Mouse (Mus musculus) cerebellum, adult 11-12 months (tissue): ENCODE data around the gene Ski.

Source experiments
- DNase-seq: peaks from one replicate; pipeline ENCODE4 v3.0.0; 2022

Gene Ski

GRCm38 (mm10) chr4:155149941-155150275 lies 72.5 kb downstream of the Ski start:
- no peak for DNase-seq

DNA sequence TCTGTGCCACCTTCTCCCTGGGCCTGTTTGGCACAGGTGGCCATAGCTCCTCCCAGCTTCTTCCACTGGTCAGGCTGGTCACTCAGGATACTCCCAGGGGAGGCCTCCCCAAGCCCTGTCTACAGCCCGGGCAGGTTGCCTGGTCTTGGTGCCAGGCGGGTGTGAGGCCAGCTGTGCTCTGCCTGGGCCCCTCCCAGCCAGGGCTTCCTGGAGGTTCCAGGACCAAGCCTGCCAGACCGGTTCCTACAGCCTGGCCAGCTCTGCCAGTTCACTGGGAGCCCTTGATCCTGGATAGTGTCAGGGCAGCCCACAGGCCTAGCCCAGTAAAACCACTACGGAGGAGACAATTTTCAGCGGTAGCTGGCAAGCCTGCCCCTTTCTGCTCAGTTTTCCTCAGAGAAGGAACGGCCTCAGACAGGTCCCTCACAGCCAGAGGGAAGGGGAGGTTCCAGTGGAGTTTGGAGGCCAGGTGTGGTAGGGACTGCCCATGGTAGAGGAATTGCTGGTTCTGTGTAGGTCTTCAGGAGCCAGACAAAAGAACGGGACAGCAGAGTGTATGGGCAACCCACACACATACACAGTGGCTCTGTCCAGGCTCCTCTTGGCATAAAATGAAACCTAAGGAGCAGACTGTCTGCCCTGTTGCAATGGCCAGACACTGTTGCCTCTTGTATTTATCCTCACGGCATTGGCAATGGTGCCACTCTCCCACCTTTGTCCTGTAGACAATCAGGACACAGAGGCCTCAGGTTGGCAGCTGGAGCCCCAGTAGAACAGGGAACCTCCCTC lies 73.3 kb downstream of the Ski start:
- DNase-seq = peak; percentile 67

DNA sequence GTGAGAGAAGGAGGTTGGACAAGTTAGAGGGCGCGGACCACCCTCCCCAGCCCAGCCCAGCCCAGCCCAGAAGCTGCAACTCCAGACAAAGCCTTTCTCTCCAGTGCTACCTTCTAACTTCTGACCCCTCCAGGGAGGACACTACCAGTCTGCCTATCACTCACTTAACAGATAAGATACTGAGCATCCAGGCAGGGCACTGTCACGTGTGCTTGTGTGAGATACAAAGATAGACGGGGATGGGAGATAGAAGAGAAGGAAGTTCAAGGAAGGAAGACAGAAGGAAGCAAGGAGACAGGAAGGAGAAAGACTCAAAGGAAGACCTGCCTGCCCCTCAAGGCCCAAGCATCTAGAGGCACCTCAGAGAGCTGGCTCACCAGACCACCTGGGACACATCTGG lies 73.9 kb downstream of the Ski start:
- DNase-seq = no peak

DNA sequence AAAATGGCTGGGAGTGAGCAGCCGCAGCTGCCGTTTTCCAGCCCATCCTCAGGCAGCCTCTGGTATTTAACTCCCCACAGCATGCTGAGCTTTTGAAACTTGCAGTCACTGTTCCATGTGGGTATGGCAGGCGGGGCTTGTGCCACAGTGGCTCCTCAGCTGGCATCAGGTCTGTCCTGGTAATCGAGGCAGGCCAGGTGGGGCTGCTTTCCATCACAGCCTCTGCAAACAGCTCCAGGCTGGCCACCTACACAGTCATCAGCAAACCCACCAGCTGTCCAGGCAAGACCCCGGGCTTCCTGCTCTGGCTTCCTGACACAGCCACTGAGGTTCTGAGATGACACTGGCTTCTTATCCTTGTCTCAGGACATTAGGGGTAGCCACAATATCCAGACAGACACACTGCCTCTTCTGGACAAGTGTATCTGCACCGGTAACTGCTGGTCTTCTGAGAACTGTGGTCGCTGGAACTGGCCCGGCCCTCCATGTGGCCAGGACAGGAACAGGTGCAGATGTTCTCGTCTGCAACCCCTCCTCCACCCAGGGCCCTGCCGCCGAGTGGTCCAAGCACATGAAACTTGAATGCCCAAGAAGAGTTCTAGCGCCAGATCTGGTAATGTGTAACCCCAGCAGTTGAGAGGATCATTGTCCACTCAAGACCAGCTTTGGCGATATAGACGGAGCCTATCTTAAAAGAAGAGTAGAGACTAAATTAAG lies 76.1 kb downstream of the Ski start:
- no peak for DNase-seq

GRCm38 (mm10) chr4:155144548-155145180 lies 77.7 kb downstream of the Ski start:
- no peak for DNase-seq

DNA sequence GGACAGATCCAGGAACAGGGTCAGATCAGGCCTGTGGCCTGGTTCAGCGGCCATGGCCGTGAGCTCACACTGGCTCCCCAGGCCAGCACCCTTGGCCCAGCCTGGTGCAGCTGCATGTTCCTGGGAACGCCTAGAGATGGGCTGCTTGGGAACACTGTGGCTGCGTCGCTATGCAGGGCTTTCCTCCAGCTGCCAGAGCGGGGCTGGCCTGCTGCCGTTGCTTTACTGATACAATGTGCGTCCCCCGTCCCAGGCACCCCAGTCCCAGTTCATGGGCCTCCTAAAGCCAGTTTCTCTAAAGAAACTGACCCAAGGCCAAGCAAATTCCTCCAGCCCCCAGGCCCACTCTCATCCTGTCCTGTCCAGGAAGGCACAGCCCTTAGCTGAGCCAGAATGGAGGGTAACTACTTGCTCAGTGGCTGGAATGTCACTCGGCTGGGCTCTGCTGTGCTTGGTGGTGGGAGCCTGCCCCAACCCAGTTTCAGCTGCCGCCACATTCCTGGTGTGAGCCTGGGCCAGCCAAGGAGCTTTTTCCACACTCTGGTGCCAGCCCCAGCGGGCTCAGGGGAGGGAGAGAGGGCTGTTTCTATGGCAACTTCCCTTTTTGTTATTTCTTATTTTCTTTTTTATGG lies 78.4 kb downstream of the Ski start:
- no peak for DNase-seq

DNA sequence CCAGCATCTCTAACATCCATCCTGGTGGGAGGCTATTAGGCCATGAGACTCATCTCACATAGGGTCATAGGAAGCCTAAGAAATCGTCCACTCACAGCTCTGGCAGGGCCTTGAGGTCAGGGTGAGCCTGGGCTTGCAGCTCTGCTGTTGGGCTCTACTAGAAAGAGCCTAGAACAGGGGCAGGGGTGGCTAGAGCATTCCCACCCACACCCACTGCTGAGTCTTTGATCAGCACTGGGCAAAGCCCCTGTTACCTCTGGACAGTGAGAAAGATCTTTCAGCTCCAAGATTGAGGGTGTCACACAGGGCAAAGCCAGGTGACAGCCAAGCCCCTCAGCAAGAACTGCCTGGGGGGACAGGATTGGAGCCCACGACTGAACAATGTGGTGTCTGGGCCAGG lies 79.0 kb downstream of the Ski start:
- DNase-seq = no peak

GRCm38 (mm10) chr4:155142836-155143235 lies 79.6 kb downstream of the Ski start:
- DNase-seq = no peak

DNA sequence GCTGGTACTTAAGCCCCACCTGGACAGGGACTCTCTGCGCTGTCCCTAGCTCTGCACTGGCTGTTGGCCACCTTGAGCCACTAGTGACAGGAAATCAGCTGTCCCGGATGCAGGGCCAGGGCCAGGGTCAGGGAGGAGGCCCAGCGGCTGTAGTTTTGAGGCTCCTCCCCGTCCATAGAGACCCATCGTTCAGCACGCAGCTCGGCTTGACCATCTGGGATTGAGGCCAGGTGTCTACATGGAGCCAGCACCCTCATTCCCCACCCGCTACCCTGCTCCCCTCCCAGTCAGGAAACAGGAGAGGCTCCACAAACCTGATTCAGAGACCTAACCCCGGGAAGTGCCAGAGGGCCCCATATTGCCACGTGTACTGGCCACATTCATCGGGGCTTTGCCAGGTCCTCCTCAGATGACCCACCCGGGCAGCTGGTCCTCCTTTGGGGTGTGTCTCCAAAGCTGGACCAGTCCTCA lies 81.6 kb downstream of the Ski start:
- no peak for DNase-seq

- no peak for DNase-seq
These were observed 82.2 kb downstream of the Ski start for GRCm38 (mm10) chr4:155140150-155140549.

DNA sequence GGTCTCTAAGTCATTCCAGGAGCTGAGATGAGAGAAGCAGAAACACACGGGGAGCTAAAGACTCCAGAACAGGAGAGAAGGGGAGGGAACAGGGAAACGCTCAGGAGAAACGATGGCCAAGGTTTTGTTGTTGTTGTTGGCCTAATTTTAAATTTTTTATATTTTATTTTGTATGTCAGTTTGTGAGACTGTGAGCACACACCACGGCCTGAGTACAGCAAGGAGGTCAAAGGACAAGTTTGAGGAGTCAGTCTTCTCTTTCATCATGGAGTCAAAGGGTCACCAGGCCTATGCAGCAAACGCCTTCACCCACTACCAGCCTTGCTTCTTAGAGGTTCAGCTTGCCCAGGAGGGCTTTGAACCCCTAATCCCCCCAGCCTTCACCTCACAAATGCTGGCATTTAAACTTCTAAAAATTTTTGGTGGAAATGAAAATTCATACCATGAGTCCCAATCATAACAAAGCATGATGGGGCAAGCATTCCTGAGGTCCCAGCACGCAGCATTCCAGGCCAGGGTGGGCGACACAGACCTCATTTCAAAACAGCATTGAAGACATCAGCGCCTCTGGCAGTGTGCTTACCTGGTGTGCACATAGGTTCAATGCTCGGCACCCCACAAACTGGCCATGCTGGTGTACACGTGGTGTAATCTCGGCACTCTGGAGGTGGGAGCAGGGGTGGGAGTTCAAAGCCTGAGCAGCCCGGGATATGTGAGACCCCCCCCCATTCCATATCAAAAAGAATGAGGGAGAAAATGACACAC lies 82.9 kb downstream of the Ski start:
- DNase-seq = no peak

DNA sequence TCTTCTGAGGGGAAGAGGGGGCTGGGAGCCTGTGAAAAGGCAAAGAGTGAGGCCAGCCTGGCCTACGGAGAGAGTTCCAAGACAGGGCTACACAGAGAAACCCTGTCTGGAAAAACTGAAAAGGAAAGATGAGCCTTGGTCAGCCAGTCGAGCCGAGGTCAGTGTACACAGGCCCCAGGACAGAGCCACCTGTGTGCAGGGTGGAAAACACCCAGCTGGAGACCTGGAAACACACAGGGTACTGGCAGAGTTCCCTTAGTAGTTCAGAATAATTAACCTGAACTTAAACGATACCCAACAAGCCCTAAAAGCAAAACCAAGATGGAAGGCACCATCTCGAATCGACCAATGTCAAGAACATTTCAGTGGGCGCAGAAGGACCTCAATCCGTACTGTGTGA lies 83.9 kb downstream of the Ski start:
- DNase-seq = no peak

DNA sequence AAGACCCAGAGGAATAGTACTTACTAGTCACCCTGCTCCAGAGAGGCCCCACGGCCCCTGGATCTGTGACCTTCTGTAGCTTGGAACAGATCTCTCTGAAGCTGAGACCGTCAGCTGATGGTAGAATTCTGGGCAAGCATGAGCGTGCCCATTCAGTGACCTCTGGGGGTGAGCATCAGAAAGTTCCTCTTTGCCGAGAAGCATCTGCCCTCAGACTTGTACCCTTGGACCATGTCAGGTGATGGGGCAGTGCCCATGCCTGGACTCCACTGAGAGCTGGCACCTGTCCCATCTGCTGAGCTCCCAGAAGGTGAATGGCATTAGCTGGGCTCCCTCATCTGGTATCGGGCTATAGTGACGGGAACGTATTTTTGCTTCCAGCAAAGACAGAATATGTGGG lies 84.5 kb downstream of the Ski start:
- peak; percentile 64 for DNase-seq

DNA sequence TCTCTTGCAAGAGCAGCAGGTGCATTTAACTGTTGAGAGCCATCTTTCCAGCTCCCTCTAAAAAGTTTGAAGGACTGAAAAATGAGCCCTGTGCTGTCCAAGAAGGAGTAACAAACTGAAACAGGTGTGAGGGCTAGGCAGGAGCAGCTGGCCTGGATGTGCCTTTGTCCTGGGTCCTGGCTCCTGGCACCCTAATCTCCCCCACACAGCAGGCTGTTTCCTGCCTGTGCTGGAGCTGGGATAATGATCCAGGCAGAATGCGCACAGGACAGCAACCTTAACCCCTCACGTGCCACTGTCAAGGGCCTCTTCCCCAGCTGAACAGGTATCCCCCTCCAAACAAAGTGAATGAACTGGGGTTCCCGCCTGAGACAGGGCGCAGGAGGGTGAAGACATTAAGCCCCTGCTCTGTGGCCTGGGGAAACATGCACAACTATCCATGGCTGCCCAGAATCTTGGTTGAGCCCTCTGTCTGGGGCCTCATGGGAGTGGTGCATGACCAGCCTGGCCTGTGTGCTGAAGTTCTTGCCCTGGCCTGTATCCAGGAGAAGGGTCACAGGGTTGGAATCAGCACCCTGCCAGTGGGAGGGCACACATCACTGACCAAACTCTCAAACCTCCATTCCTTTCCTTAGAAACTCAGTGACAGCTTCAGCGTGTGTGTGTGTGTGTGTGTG lies 86.3 kb downstream of the Ski start:
- peak; percentile 17 for DNase-seq

GRCm38 (mm10) chr4:155134686-155135172 lies 87.7 kb downstream of the Ski start:
- no peak for DNase-seq

DNA sequence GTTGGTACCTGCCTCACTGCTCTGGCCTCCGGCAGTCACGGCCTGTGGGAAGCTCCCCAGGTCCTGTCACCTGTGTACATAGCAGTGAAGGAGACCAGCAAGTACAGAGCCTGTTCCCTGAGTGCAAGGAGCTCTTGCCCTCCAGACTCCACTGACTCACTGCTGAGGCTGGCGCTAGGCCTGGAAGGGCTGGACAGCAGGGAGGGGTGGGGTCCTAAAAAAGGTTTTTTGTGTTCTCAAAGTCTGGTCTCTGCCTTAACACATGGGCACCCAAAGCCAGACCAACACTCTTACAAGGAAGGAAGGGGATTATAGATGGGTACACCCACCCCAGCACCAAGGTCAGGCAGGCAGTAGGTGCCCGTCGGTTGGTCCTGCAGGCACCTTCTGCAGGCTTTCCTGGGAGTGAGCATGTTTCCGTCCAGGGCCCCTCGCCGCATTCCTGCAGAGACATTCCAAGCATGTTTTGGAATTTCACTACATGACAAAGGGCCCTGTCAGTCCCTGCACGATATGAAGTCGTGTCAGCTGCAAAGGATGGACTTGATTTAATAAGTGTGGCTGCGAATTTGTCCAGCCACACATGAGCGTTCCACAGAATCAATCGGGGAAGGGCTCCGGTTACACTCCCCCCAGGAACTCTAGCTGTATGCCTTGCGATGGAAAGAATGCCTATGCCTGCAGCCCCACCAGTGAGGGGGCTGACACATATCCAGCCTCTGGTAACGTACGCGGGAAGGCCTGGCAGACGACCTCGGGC lies 88.6 kb downstream of the Ski start:
- no peak for DNase-seq

GRCm38 (mm10) chr4:155133188-155133587 lies 89.2 kb downstream of the Ski start:
- DNase-seq = no peak

DNA sequence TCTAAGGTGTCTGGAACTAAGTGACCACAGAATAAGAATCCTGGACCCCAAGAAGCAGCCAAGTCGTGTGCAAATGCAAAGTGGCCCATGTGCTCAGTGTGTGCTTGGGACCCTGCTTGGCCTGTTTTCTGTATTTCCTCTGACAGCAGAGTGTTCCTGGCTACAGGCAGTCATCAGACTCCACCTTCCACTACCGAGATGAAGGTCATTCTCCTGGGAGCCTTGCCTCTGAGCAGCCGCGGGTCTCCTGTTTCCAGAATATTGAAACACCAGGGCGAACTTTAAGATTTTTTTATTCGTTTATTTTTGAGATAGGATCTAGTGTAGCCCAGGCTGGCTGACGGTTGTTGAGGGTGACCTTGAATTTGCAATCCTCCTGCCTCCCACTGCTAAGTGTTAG lies 91.8 kb downstream of the Ski start:
- no peak for DNase-seq

GRCm38 (mm10) chr4:155129996-155130395 lies 92.4 kb downstream of the Ski start:
- DNase-seq = peak; percentile 85

GRCm38 (mm10) chr4:155129132-155129917 lies 93.1 kb downstream of the Ski start:
- no peak for DNase-seq
